ENCODE assay signal across 18 mouse cellular contexts in the genomic region with DNA sequence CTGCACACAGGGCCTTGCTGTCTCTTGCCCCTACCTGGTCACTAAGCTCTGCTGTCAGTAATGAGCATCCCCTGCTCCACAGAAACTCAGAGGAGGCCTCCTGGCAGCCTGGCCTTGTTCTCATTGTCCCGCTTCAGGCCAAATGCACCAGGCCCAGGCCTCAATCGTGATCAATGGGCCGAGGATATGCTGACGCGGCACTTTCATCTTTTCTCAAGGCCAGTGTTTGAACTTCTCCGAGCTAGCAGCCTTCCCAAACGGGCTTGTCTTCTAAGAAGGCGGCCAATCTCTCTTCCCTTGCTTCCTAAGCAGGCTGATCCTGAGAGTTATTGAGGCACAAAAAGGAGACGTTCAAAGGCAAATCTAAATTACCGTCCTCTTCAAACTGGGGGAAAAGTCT.
"Had no signal": no experiment of that assay in that cellular context is flagged by ENCODE, and none has a peak within 500 bp of the region (broad histone marks: within the 10 kb centered on the region; RNA-seq: fewer than 3 reads in every experiment).

No protein-coding gene starts in this region.

- H3K27me3 ChIP-seq: liver, embryonic 13.5 days; lung, embryonic 15.5 days; stomach, embryonic 15.5 days had no signal

- H3K4me1 ChIP-seq: liver, embryonic 13.5 days; lung, embryonic 15.5 days; megakaryocyte, embryonic 14.5 days; stomach, embryonic 15.5 days had no signal

- H3K27ac ChIP-seq: layer of hippocampus, adult 2 months; limb, embryonic 12.5 days; liver, embryonic 13.5 days; lung, embryonic 15.5 days; macrophage; neural tube, embryonic 13.5 days; stomach, embryonic 15.5 days had no signal

- H3K36me3 ChIP-seq: limb, embryonic 12.5 days; liver, embryonic 13.5 days; lung, embryonic 15.5 days; neural tube, embryonic 13.5 days; stomach, embryonic 15.5 days had no signal

- H3K4me2 ChIP-seq: limb, embryonic 12.5 days; liver, embryonic 13.5 days; lung, embryonic 15.5 days; neural tube, embryonic 13.5 days; stomach, embryonic 15.5 days had no signal

- H3K4me3 ChIP-seq: layer of hippocampus, adult 2 months; limb, embryonic 12.5 days; liver, embryonic 13.5 days; lung, embryonic 15.5 days; megakaryocyte, embryonic 14.5 days; neural tube, embryonic 13.5 days; stomach, embryonic 15.5 days had no signal

- ATAC-seq: liver, postnatal 0 days had no signal

- H3K9ac ChIP-seq: limb, embryonic 12.5 days; liver, embryonic 13.5 days; liver, postnatal 0 days; lung, embryonic 15.5 days; neural tube, embryonic 13.5 days; stomach, embryonic 15.5 days had no signal

- H3K9me3 ChIP-seq: limb, embryonic 12.5 days; liver, embryonic 13.5 days; lung, embryonic 15.5 days; megakaryocyte, embryonic 14.5 days; neural tube, embryonic 13.5 days; stomach, embryonic 15.5 days had no signal

- DNase-seq: kidney, adult 11 months; kidney, adult 9 months; kidney, postnatal 10 days; kidney, postnatal 4 days; liver; liver, embryonic 13.5 days; liver, postnatal 0 days; lung, postnatal 14 days; right cerebral cortex, postnatal 14 days; thymus, adult 2 months; thymus, postnatal 25 days had no signal
